Mouse (Mus musculus): Measurements from ENCODE around the gene Ldhb. TPM values are rescaled to one million over a fixed set of nuclear protein-coding genes. Genes with fewer than 3 reads are reported as not detected.

The Ldhb gene
- 6.3 and 10.7 TPM in 2 replicates for total RNA-seq (2017)

- ATAC-seq (replicated peaks; ENCODE audit: low read depth, poor library complexity, severe bottlenecking): peak; percentile 96
Observed at GRCm38 (mm10) chr6:142507785-142508162, at the start of gene Ldhb. TSS of gene Ldhb (minus strand) at chr6:142507957.

- ATAC-seq (replicated peaks; ENCODE audit: low read depth, poor library complexity, severe bottlenecking): no peak
Observed at GRCm38 (mm10) chr6:142555988-142556387, 48.2 kb upstream of the Ldhb start.

DNA sequence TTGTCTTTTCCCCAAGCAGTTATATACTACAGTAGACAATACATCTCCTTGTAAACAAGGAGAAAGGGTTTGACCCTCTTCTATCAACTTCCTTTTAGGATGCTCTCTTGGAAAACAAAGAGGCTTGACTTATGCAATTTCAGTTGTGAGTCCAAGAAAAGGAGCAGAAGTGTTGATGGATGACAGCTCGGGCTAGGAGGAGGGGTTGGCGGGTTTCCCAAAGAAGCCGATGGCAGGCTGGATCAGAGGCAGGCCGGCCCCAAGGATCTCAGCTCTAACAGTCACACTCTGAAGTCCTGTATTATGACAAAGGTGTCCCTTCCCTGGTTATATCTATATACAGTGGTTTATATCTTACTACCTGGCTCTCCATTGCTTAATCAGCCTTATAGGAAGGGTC, 43.7 kb upstream of the Ldhb start:
- no peak for ATAC-seq (replicated peaks; ENCODE audit: low read depth, poor library complexity, severe bottlenecking)

DNA sequence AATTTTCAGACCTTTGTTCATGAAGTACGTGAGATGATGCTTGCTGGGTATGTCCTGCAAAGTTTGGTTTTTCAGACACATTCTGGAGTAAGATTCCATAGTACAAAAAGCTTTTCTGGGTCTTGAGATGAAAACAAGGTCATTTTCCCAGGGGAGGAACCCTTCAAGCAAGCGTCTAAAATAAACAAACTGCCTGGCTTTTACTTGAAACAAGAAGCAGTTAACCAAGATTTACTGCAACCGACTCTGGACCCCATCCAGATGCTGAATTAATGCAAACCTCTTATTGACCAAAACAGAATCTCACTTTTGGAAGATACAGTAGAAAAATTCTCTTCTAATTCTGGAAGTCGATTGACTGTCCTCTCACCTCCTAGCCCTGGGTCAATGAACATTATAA, 43.1 kb upstream of the Ldhb start:
- ATAC-seq (replicated peaks; ENCODE audit: low read depth, poor library complexity, severe bottlenecking): no peak

GRCm38 (mm10) chr6:142548377-142548776, 40.6 kb upstream of the Ldhb start:
- no peak for ATAC-seq (replicated peaks; ENCODE audit: low read depth, poor library complexity, severe bottlenecking)

DNA sequence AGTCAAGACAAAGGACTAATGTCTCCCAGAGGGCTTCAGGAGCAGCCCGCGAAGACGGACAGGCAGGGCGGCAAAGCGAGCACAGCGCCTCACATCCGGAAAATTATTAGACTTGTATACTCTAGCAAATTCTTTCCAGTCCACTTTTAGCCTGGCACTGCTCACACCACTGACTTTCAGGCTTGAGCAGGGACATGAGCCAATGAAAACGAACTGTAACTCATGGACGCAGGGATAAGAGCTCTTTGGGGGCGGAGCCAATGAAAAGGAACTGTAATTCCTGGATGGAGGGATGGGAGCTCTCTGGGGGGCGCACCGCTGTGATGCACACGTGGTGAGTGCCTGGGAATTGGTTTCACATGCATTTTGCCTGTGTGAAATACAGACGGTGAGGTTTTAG, 37.4 kb upstream of the Ldhb start:
- ATAC-seq (replicated peaks; ENCODE audit: low read depth, poor library complexity, severe bottlenecking): 0 out of 2 replicates have a peak, but pooled peaks have one; percentile 15

DNA sequence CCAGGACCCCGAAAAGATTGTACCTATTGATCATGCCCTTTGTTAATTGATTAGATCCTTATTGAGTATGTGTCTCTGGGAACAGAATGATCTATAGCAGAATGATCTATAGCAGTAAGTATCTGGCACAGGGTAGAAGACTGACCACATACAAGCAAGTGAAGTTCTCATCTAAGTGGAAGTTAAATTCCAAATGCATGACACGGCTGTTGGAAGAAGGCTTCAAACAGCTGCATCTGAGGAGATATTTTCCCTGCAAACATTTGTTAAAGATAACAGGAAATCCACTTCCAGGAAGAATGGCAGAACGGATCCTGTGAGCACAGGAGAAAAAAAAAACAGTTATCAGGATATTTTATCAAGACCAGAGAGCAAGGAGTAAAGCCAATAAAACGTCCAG, 35.9 kb upstream of the Ldhb start:
- ATAC-seq (replicated peaks; ENCODE audit: low read depth, poor library complexity, severe bottlenecking): no peak

- ATAC-seq (replicated peaks; ENCODE audit: low read depth, poor library complexity, severe bottlenecking): no peak
Observed at GRCm38 (mm10) chr6:142542800-142543175, 35.0 kb upstream of the Ldhb start.

- no peak for ATAC-seq (replicated peaks; ENCODE audit: low read depth, poor library complexity, severe bottlenecking)
Observed at GRCm38 (mm10) chr6:142542082-142542799, 34.5 kb upstream of the Ldhb start.

DNA sequence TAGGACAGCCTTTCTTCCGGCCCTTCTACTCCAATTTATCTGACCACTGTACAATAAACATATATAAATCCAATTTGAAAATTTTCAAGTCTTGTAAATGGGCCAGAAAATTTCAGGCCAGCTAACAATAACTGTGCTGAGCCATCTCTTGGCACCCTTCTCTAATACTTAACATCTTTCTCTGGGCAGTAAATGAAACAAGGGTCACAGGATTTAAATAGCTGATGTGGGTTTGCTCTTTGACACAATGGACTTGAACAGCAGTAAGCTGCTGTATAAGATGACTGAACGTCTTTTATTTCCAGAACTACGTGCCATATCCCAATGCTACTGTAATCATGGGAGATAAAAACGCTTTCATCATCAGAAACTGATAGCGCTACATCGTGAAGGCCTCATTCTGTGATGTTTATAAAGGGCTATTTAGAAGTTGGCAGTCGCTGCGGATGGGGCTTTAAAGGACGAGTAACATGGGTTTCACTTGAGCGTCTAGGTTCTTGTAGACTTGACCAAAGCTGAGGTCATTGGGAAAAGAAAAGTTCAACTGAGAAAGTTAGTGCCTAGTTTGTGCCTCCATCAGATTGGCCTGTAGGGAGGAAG, 32.9 kb upstream of the Ldhb start:
- no peak for ATAC-seq (replicated peaks; ENCODE audit: low read depth, poor library complexity, severe bottlenecking)

DNA sequence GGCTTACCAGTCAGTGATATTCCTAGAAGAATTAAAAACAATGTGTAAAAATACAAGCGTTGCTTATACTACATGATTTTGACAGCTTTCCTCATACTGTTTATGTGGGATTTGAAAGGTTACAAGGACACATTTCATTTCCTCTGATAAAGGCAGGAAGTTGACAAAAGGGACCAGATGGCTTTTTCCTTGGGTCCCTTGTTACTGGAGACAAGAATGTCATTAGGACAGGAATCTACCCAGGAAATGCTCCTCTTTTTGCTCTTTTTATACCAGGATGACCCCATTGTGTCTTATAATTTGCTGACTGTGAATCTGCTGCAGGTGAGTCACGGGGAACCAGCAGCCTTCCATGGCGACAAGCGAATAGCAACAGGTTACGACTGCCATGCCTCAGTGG, 32.4 kb upstream of the Ldhb start:
- no peak for ATAC-seq (replicated peaks; ENCODE audit: low read depth, poor library complexity, severe bottlenecking)

DNA sequence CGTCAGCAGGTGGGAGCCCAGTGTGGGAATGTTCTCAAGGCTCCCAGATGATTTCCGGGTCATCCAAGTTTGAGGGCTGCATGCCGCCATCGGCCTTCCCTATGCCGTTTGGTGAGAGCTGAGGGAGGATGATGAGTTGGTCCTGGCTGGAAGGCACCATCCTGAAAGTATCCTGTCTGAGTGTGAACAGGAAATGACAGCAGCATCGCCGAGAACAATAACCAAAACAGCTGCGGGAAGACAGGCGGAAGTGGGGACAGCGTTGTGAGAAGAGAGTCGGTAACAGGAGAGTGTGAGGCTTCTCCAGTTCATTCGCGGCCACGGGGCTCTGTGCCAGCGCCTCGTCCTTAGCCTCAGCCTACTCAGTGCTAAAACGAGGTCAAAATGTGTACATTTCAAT, 30.7 kb upstream of the Ldhb start:
- ATAC-seq (replicated peaks; ENCODE audit: low read depth, poor library complexity, severe bottlenecking): peak; percentile 85

DNA sequence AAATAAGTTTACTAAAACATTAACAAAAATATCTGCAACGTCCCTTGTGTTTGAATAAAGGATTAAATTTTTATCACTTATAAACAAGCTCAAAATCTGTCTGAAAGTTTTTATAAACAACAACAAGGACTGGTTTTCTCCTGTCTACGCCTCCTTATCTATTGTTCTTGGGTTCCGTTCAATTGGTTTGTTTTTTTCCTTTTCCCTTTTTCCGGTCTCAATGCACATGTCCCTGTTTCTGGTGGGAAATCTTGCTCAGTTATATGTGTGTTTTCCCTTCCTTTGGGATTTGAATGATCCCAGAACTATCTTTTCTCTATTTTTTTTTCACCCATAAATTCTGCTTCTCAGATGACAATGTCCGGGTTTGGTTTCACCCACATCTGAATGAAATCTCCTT, 25.7 kb upstream of the Ldhb start:
- ATAC-seq (replicated peaks; ENCODE audit: low read depth, poor library complexity, severe bottlenecking): no peak

DNA sequence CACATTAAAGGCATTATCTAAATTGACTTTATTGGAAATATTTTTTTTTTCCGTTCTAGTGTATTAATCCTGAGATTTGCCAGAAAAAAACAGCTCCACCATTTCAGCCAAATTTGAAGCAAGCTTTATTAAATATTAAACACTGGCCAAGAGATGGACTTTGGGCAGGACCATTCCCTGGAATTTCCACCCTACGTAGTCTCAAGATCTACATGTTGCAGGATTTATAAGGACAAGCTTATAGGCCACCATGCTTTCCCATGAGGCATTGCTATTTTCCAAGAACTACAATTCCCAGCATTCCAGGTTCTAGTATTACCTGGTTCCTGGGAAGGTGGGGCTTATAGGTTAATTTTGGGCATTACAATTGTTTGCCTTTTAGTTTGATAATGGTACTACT, 24.9 kb upstream of the Ldhb start:
- ATAC-seq (replicated peaks; ENCODE audit: low read depth, poor library complexity, severe bottlenecking): no peak

DNA sequence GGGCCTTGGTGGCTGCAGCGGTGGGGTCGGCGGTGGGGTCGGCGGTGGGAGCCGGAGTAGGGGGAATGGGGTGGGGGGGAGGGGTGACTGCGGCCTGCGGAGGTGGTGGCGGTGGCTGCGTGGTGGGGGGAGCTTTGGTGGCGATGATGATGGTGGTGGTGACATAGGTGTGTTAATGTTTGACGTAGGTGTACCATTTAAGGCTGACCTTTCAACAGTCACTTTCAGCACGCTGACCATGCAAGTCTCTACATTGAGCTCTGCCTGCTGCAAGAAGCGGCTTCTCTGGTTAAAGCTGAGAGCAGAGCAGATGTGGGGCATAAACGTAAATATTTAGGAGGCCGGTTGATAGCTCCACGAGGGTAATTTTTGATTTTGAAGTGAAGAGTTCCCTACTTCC, 24.4 kb upstream of the Ldhb start:
- ATAC-seq (replicated peaks; ENCODE audit: low read depth, poor library complexity, severe bottlenecking): no peak

DNA sequence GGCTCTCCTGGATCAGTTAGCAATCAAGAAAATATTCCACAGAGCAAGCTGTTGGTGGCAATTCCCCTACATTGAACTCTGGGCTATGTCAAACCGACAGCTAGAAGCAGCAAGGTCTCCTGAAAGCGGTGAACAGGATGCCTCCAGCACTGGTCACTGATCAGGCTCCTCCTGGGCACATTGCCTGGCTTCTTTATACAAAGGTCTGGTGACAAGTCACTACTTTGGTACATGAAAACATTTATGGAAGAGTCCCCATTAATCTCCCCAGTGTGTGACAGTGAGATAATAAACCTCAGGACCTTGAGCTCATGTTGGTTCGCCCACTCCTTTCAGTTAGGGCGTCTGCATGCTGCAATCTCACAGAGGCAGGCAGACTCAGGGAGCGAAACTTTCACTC, 22.6 kb upstream of the Ldhb start:
- ATAC-seq (replicated peaks; ENCODE audit: low read depth, poor library complexity, severe bottlenecking): peak; percentile 98

DNA sequence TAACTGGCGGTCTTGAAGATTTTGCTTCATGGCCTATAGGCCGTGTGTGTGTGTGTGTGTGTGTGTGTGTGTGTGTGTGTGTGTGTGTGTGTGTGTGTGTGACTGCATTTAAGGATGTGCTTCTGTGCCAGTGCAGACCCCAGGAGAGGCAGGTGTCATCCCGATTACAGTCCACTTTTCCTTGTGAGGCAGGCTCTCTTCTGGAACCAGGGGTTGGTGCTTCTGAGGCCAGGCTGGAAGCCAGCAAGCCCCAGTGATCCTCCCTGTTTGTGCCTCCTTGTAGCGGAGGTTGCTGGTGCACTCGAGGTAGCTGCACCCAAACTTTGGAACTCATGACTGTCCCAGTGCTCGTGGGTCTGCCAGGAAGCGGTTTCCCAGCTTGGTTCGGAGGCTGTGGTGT, 21.9 kb upstream of the Ldhb start:
- no peak for ATAC-seq (replicated peaks; ENCODE audit: low read depth, poor library complexity, severe bottlenecking)

- ATAC-seq (replicated peaks; ENCODE audit: low read depth, poor library complexity, severe bottlenecking): no peak
Observed at GRCm38 (mm10) chr6:142527931-142528562, 20.3 kb upstream of the Ldhb start.

- peak; percentile 98 for ATAC-seq (replicated peaks; ENCODE audit: low read depth, poor library complexity, severe bottlenecking)
Observed at GRCm38 (mm10) chr6:142524635-142525308, 17.0 kb upstream of the Ldhb start.

GRCm38 (mm10) chr6:142521591-142522110, 13.9 kb upstream of the Ldhb start:
- no peak for ATAC-seq (replicated peaks; ENCODE audit: low read depth, poor library complexity, severe bottlenecking)

GRCm38 (mm10) chr6:142519110-142519509, 11.4 kb upstream of the Ldhb start:
- peak; percentile 80 for ATAC-seq (replicated peaks; ENCODE audit: low read depth, poor library complexity, severe bottlenecking)

Measured in common myeloid progenitor, adult 5-6 weeks (primary cell).